Mouse (Mus musculus) testis, adult 2 months (tissue): ENCODE measurements around the gene Cpsf4. TPM values are rescaled to one million over a fixed set of nuclear protein-coding genes. Genes with fewer than 3 reads are reported as not detected.

Source experiments
- H3K27ac ChIP-seq: fragments of 200-500 bp; 2 replicates; pipeline ENCODE4 v1.5.1; 2012; ENCODE audit warnings: low read depth, low read length; ENCODE audit not compliant: control insufficient read depth, insufficient read depth
- H3K27me3 ChIP-seq: fragments of 200-500 bp; 2 replicates; pipeline ENCODE4 v1.6.1; 2012; ENCODE audit warnings: mild to moderate bottlenecking, low read length, moderate library complexity; ENCODE audit not compliant: control insufficient read depth, insufficient read depth
- H3K36me3 ChIP-seq: fragments of 200-500 bp; 2 replicates; pipeline ENCODE4 v1.6.1; 2012; ENCODE audit warnings: mild to moderate bottlenecking, low read length; ENCODE audit not compliant: control insufficient read depth, insufficient read depth
- H3K4me1 ChIP-seq: fragments of 200-500 bp; 2 replicates; pipeline ENCODE4 v1.6.1; 2012; ENCODE audit warnings: low read length; ENCODE audit not compliant: control insufficient read depth, insufficient read depth
- H3K4me3 ChIP-seq: fragments of 200-500 bp; 2 replicates; pipeline ENCODE4 v1.5.1; 2012; ENCODE audit warnings: low read depth, mild to moderate bottlenecking, low read length, moderate library complexity, mixed read lengths; ENCODE audit not compliant: control insufficient read depth
- CTCF ChIP-seq: fragments of 200-500 bp; IDR thresholded peaks from 2 replicates; pipeline ENCODE4 v1.5.1; 2012; ENCODE audit warnings: low read depth, mild to moderate bottlenecking, inconsistent platforms, low read length, moderate library complexity; ENCODE audit not compliant: control insufficient read depth, insufficient read depth, insufficient replicate concordance
- POLR2A ChIP-seq: fragments of 200-500 bp; IDR thresholded peaks from 2 replicates; pipeline ENCODE4 v1.6.1; 2012; ENCODE audit warnings: low read depth, mild to moderate bottlenecking, inconsistent platforms, low read length, moderate library complexity; ENCODE audit not compliant: control insufficient read depth
- polyA plus RNA-seq: library from polyadenylated mRNA; depleted of rRNA; stranded (reverse); fragments of >200 nt; gene quantifications from 2 replicates; pipeline ENCODE4 v1.2.3, GENCODE M21; 2012

The Cpsf4 gene
- polyA plus RNA-seq, 1 experiment, result 23.0 TPM

DNA sequence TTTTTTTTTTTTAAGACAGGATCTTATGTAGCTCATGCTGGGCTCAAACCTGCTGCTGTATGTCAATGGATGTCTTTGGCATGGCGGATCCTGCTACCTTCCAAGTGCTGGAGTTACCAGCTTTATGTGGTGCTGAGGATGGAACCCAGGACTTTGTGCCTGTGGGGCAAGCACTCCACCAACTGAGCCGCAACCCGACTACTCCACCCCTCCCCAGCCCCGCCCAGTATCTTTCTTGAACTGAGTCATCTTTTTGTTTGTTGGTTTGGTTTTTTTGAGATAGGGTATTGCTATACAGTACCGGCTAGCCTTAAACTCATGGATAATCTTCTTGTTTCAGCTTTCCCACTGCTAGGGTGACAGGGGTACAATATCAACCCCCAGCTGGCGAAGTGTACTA, 22.4 kb downstream of the Cpsf4 start:
- H3K36me3 ChIP-seq, result no peaks in the 10 kb centered on the region
- no peak overlapping the region for H3K4me3 ChIP-seq
- H3K4me1 ChIP-seq, result peaks cover 8% of the 10 kb centered on the region; the same call in 1 of the 2 replicates
- no peak overlapping the region for H3K27ac ChIP-seq
- no peaks in the 10 kb centered on the region for H3K27me3 ChIP-seq
- TF ChIP-seq CTCF, result no peak
- TF ChIP-seq POLR2A, result no peak

DNA sequence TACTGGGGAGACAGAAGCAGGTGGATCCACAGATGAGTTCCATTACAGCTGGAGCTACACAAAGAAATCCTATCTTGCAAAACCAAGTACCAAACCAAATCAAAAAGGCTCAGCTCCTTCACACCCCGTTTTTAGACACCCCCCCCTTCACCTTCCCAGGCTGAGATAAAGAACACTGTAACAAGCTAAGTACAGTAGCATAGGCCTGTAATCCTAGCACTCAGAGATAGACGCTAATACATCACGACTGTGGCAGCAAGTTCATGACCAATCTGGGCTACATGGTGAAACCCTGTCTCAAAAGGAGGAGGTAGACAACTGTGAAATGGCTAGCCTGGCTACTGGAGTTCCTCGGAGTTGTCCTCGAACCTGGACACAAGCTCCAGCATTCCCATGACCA, 23.4 kb downstream of the Cpsf4 start:
- H3K36me3 ChIP-seq, result no peaks in the 10 kb centered on the region
- TF ChIP-seq CTCF (no peak), POLR2A (no peak)
- no peaks in the 10 kb centered on the region for H3K27me3 ChIP-seq
- H3K4me1 ChIP-seq, result peaks cover 8% of the 10 kb centered on the region; the same call in 1 of the 2 replicates
- no peak overlapping the region for H3K27ac ChIP-seq
- H3K4me3 ChIP-seq, result peak overlapping the region; percentile 92; the same call in 1 of the 2 replicates

DNA sequence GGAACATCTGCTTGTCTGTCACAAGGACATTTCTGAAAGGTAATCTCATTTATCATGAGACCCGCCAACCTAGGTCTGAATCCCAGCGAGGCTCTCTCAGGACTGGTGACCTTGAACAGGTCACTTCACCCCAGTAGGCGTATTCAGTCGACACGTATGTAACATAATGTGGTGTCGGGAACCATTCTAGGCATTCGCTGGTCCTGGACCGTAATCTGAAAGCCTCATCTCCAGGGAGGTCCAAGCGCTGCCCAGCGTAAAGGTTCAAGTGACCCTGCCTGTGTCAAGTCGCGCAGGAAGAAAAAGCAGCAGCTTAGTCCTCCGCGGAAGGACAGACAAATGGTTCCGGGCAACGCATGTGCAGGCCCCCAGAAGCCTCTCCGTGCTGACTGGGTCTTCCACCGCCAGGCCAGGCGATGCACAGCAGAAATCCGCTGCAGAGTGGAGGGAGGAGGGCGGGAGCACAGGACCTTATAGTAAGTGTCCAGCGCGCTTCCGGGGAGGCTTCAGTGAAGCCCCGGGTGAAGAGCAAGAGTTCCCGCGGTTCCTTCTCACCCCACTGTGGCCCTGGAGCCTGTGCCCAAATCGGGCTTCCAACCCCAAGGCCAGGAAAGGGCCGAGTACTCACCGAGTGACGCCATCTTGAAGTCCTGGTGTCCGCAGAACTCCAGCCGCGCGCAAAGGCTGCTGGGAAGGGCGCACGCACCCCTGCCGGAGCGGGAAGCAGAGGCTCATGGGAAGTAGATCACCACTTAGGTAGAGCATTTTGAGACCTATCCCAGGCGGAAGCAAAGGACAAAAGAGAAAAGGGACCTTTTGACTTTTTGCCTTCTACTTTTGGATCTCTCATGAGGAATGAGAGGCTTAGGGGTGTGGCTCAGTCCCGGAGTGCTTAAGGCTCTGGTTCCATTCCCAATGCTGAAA, 24.1 kb downstream of the Cpsf4 start:
- TF ChIP-seq CTCF (no peak), POLR2A (peak; percentile 81)
- peak overlapping the region; percentile 92 for H3K4me3 ChIP-seq
- H3K4me1 ChIP-seq, result peaks cover 8% of the 10 kb centered on the region; the same call in 1 of the 2 replicates
- H3K27me3 ChIP-seq, result no peaks in the 10 kb centered on the region
- H3K36me3 ChIP-seq, result peaks cover 1% of the 10 kb centered on the region; the same call in 1 of the 2 replicates
- H3K27ac ChIP-seq, result peak overlapping the region; percentile 74

DNA sequence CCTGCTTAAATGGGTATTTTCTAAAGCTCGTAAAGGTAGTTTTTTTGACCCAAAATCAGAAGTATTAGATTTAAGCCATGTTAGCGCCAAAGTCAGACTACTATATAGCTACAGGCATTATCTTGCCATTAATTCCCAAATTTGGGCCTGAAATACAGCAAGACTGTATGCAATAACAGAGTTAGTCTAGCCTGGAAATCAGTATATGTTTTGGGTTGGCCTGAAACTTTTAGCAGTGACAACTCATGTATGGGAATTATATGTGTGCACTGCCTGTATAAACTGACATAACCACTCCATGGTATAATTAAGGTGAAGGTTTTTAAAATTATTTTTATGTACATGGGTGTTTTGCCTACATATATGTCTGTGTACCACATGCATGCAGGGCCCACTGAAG, 24.9 kb downstream of the Cpsf4 start, which contains the start of gene Atp5j2:
Gene Atp5j2, minus strand, starts transcription at position 101 of the 400 bp plus-strand sequence.
- TF ChIP-seq CTCF (no peak), POLR2A (no peak)
- Histone ChIP-seq H3K36me3 (peaks cover 1% of the 10 kb centered on the region; the same call in 1 of the 2 replicates), H3K27me3 (no peaks in the 10 kb centered on the region), H3K27ac (peak within 1 kb of the TSS; percentile 74), H3K4me1 (peaks cover 8% of the 10 kb centered on the region; the same call in 1 of the 2 replicates), H3K4me3 (peak within 1 kb of the TSS; percentile 92)

DNA sequence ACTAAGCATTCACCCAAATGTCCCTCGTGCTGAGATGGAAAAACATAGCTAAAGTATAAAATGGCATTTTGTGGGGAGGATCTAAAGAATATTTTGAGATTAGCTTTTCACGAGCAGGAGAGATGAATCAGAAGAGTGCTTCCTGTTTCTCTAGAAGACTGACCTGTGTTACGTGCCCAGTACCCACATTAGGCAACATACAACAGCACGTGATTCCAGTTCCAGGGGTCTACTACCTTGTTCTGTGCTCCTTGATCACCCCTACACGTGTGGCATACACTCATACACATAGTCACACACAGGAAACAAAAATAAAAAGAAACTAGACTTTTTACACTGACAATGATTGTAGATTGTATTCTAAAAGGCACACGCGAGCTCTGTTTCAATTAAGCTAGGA, 33.4 kb downstream of the Cpsf4 start:
- H3K4me3 ChIP-seq, result no peak overlapping the region
- H3K4me1 ChIP-seq, result peaks cover 9% of the 10 kb centered on the region
- no peak overlapping the region for H3K27ac ChIP-seq
- TF ChIP-seq CTCF (no peak), POLR2A (no peak)
- peaks cover 1% of the 10 kb centered on the region; the same call in 1 of the 2 replicates for H3K36me3 ChIP-seq
- no peaks in the 10 kb centered on the region for H3K27me3 ChIP-seq

DNA sequence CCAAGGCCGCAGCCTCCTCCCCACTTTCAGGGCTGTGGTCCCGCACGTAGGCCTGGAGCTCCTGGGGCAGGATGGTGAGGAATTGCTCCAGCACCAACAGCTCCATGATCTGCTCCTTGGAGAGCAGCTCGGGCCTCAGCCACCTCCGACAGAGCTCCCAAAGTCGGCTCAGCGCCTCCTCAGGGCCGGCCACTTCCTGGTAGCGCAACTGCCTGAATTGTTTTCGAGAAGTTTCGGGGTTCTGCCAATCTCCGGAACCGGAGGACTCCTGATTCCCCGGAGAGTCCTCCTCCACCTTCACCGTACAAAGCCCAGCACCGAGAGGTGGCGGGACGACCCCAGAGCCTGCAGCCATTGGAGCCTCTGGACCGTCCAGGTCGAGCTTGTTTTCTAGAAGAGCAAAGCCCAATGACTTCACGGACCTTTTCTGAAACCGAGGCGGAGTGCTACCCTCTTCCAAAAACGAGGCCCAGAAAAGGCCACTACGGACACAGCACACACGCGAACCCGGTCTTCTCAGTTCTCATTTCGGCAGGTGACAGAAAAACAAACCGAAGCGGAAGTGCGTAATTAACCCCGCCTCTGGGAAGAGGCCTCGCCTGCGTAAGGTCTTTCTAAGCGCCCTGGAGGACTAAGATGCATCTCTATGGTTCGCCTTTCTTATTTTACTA, 34.4 kb downstream of the Cpsf4 start, which contains the start of gene Zkscan14:
Gene Zkscan14, minus strand, starts transcription at position 548 of the 671 bp plus-strand sequence.
- H3K27me3 ChIP-seq, result no peaks in the 10 kb centered on the region
- H3K4me1 ChIP-seq, result peaks cover 11% of the 10 kb centered on the region
- peak within 1 kb of the TSS; percentile 99 for H3K4me3 ChIP-seq
- peak within 1 kb of the TSS; percentile 65 for H3K27ac ChIP-seq
- TF ChIP-seq CTCF (no peak), POLR2A (peak; percentile 63)
- no peaks in the 10 kb centered on the region for H3K36me3 ChIP-seq

DNA sequence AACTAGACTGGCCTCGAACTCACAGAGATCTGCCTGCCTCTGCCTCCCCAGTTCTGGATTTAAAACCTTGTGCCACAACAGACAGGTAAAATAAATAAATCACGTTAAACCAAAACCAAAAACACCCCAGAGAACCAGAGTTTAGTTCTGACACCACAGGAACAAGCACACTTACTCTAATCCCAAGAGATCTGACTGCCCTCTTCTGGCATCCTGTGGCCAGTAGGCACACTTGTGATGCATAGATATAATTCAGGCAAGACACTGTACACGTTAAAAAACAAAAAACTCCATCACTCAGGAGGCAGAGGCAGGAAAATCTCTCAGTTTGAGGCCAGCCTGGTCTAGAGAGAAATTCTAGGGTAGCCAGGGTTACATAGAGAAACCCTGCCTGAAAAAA, 35.4 kb downstream of the Cpsf4 start:
- Histone ChIP-seq H3K36me3 (no peaks in the 10 kb centered on the region), H3K27ac (no peak overlapping the region), H3K4me1 (peaks cover 11% of the 10 kb centered on the region), H3K4me3 (no peak overlapping the region), H3K27me3 (no peaks in the 10 kb centered on the region)
- no peak for TF ChIP-seq CTCF
- no peak for TF ChIP-seq POLR2A
